Mouse (Mus musculus): ENCODE data around the gene Narf. TPM values are rescaled to one million over a fixed set of nuclear protein-coding genes. Genes with fewer than 3 reads are reported as not detected.

Narf gene
- 33.2 TPM for polyA plus RNA-seq (2017; shearing (Covaris generic))

GRCm38 (mm10) chr11:121236564-121237344 is at the start of gene Narf:
Gene Narf (plus strand): TSS chr11:121237253.

GRCm38 (mm10) chr11:121204161-121205006 is 32.7 kb upstream of the Narf start, which contains the start of the genes Hexdc and Ogfod3:
Gene Hexdc (plus strand): TSS chr11:121204433.
Gene Ogfod3 (minus strand): TSS chr11:121204711.

DNA sequence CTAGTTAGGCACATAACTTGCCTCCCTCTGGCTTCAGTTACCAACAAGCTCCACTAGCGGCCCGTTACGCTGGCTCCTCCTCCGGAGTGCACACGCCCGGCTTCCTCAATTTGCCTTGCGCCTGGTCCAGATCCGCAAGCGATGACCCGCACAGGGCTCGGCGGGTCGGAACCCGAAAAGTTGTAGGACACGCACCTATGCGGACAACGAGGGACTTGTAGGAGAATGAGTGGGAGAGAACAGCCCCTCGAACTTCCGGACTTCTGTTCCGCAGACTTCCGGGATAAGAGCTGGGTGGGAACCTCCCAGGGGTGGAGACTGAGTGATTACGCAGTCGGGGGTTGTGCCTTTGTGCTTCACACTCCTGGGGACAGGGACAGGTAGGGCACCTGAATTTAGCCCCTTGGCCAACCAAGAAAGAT is 8.0 kb upstream of the Narf start, which contains the start of gene Cybc1:
Gene Cybc1 (minus strand): TSS at position 305 of the 422 bp plus-strand sequence.

GRCm38 (mm10) chr11:121259160-121260100 is 22.4 kb downstream of the Narf start, which contains the start of gene Foxk2:
Gene Foxk2 (plus strand): TSS chr11:121259990.

Other genes starting within 250 kb of the Narf start
- 236 TPM for gene Csnk1d, start 245.9 kb upstream of the Narf start, polyA plus RNA-seq (2017; shearing (Covaris generic))
- 54.5 TPM for gene Cd7, start 197.8 kb upstream of the Narf start, polyA plus RNA-seq (2017; shearing (Covaris generic))
- gene Sectm1b, start 173.7 kb upstream of the Narf start, polyA plus RNA-seq (2017; shearing (Covaris generic)) = not detected
- not detected for gene Sectm1a, start 156.0 kb upstream of the Narf start, polyA plus RNA-seq (2017; shearing (Covaris generic))
- gene Tex19.2, start 118.6 kb upstream of the Narf start, polyA plus RNA-seq (2017; shearing (Covaris generic)) = not detected
- gene Tex19.1, start 91.1 kb upstream of the Narf start, polyA plus RNA-seq (2017; shearing (Covaris generic)) = not detected
- gene Uts2r, start 77.0 kb upstream of the Narf start, polyA plus RNA-seq (2017; shearing (Covaris generic)) = not detected
- 3.2 TPM for gene Hexdc, start 32.8 kb upstream of the Narf start, polyA plus RNA-seq (2017; shearing (Covaris generic))
- gene Ogfod3, start 32.5 kb upstream of the Narf start, polyA plus RNA-seq (2017; shearing (Covaris generic)) = 17.1 TPM
- 88.5 TPM for gene Cybc1, start 7.9 kb upstream of the Narf start, polyA plus RNA-seq (2017; shearing (Covaris generic))
- 21.4 TPM for gene Foxk2, start 22.7 kb downstream of the Narf start, polyA plus RNA-seq (2017; shearing (Covaris generic))
- gene Wdr45b, start 117.2 kb downstream of the Narf start, polyA plus RNA-seq (2017; shearing (Covaris generic)) = 77.7 TPM
- not detected for gene Rab40b, start 151.0 kb downstream of the Narf start, polyA plus RNA-seq (2017; shearing (Covaris generic))
- 0.63 TPM for gene Fn3krp, start 184.1 kb downstream of the Narf start, polyA plus RNA-seq (2017; shearing (Covaris generic))
- gene Fn3k, start 197.7 kb downstream of the Narf start, polyA plus RNA-seq (2017; shearing (Covaris generic)) = not detected
- gene Tbcd, start 214.7 kb downstream of the Narf start, polyA plus RNA-seq (2017; shearing (Covaris generic)) = 36.6 TPM

Data from naive thymus-derived CD4-positive, alpha-beta T cell, adult 5 months (primary cell).